Mouse (Mus musculus) hindbrain, embryonic 13.5 days (tissue): ENCODE data around the gene Mog. TPM values are rescaled to one million over a fixed set of nuclear protein-coding genes. Genes with fewer than 3 reads are reported as not detected.
A peak's percentile ranks its signal among the peaks of the same experiment; 100 is the strongest.

Experiments used
- ATAC-seq: fragments of 200-750 bp; cut with Nextera tagmentation; 2 replicates; pipeline ENCODE4 v1.8.0; 2017; ENCODE audit warnings: moderate TSS enrichment; ENCODE audit not compliant: low FRiP score
- H3K27ac ChIP-seq: fragments of 300-500 bp; sonication (generic); 2 replicates; pipeline ENCODE4 v1.5.1; 2015; ENCODE audit warnings: inconsistent platforms, mild to moderate bottlenecking, moderate library complexity
- H3K27me3 ChIP-seq: fragments of 300-500 bp; sonication (generic); 2 replicates; pipeline ENCODE4 v1.6.1; 2015; ENCODE audit warnings: mild to moderate bottlenecking, inconsistent platforms
- H3K36me3 ChIP-seq: fragments of 300-500 bp; sonication (generic); 2 replicates; pipeline ENCODE4 v1.6.1; 2015; ENCODE audit warnings: mild to moderate bottlenecking, inconsistent platforms
- H3K4me1 ChIP-seq: fragments of 300-500 bp; sonication (generic); replicated peaks from 2 replicates; pipeline ENCODE4 v1.6.1; 2015; ENCODE audit warnings: inconsistent platforms
- H3K4me2 ChIP-seq: fragments of 300-500 bp; sonication (generic); 2 replicates; pipeline ENCODE4 v1.6.1; 2015; ENCODE audit warnings: inconsistent platforms, mild to moderate bottlenecking, moderate library complexity
- H3K4me3 ChIP-seq: fragments of 300-500 bp; sonication (generic); 2 replicates; pipeline ENCODE4 v1.5.1; 2015; ENCODE audit warnings: mild to moderate bottlenecking, inconsistent platforms
- H3K9ac ChIP-seq: fragments of 300-500 bp; sonication (generic); 2 replicates; pipeline ENCODE4 v1.6.1; 2015; ENCODE audit warnings: mild to moderate bottlenecking, inconsistent platforms
- H3K9me3 ChIP-seq: fragments of 300-500 bp; sonication (generic); 2 replicates; pipeline ENCODE4 v1.6.1; 2016; ENCODE audit warnings: inconsistent platforms
- WGBS: fragments of 180-500 bp; shearing (Covaris S2); methylation state at CpG from one replicate; pipeline ENCODE4 v1.1.7; 2015; 5-methylcytosine and 5-hydroxymethylcytosine counted together
- polyA plus RNA-seq: library from polyadenylated mRNA; unstranded; fragments of >200 nt; fragmentation: Nextera tagmentation; extraction: Ambion mirVana; gene quantifications from 2 replicates; pipeline ENCODE4 v1.2.1, GENCODE M21; 2015

The Mog gene
- 1.3 and 2.1 TPM in 2 replicates for polyA plus RNA-seq

DNA sequence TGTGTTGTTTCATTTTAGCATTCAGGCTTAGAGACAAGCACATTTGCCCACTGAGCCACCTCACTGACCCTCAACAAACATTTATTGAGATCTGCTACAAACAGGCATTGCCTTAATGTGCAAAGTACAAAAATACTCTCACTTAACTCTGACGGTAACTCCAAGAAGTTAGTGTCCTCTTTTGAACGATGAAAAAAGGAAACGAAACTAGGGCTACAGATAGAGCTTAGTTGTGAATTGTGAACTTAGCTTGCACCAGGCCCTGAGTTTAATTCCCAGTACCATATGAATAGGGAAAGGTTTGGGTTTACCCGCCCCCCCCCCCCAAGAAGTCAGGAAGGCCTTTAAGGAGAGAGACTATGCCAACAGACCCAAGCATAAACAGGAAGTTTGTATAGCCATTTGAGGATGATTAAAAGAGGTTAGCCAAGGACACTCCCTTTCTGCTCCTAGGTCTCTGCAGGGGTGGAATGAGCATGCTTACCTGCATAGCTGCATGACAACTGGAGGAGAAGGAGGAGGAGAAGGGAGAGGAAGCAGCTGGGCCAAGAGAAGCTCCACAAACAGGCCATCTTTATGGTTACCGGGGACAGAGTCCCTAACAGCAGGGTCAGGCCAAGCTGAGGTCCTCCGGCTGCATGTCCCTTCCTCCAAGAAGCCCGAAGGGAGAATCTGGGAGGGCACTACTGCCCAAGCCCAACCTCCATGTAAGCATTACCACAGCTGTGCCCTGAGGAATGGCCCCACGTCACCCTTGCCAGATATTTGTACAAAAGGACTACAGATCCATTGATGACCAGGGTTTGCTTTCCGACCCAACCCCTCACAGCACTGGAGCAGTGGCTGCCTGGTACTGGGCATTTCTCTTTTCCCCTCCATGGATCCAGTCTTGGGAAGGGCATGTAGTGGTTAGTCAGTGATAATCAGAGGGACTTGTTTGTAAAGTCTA lies at the start of gene Mog:
Gene Mog, minus strand, starts transcription at position 771 of the 949 bp plus-strand sequence.
- no peak within 1 kb of the TSS for H3K9ac ChIP-seq
- H3K4me2 ChIP-seq: no peak within 1 kb of the TSS
- H3K9me3 ChIP-seq: no peaks in the 10 kb centered on the region
- H3K36me3 ChIP-seq: no peaks in the 10 kb centered on the region
- 77% methylated on average over 9 of the region's 9 CpGs for WGBS
- H3K4me1 ChIP-seq: peaks cover 6% of the 10 kb centered on the region; the same call in 1 of the 2 replicates
- H3K27ac ChIP-seq: no peak within 1 kb of the TSS
- no peak for ATAC-seq
- H3K4me3 ChIP-seq: no peak within 1 kb of the TSS
- no peaks in the 10 kb centered on the region for H3K27me3 ChIP-seq

DNA sequence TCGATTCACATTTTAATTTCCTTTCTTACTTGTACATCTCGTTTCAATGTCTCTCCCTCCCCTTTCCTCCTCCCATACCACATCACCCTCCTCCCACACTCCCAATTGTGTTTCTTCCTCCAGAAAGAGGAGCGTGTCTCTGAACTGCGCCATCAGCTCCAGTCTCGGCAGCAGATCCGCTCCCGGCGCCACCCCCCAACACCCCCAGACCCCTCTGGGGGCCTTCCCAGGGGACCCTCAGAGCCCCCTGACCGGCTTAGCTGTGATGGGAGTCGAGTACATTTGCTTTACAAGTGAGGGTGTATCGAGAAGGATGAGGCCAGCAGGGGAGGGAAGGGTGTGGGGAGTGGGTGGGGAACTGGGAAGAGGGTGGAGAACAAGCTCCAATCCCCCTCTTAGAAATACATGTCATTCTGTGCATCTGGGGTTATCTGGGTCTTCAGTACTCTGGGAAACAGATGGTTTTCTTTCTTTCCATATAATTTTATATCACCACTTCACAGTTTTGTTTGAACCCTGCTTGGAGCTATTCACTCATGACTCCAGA lies 49.6 kb upstream of the Mog start:
- H3K27ac ChIP-seq: peak overlapping the region; percentile 59
- no peaks in the 10 kb centered on the region for H3K9me3 ChIP-seq
- no peaks in the 10 kb centered on the region for H3K27me3 ChIP-seq
- 0 out of 2 replicates have a peak, but pooled peaks have one; percentile 23 for ATAC-seq
- H3K9ac ChIP-seq: no peak overlapping the region
- 25% methylated on average over 11 of the region's 11 CpGs for WGBS
- no peak overlapping the region for H3K4me2 ChIP-seq
- H3K36me3 ChIP-seq: peaks cover 91% of the 10 kb centered on the region
- peaks cover 11% of the 10 kb centered on the region; the same call in 1 of the 2 replicates for H3K4me1 ChIP-seq
- no peak overlapping the region for H3K4me3 ChIP-seq

- Histone ChIP-seq H3K9me3 (no peaks in the 10 kb centered on the region), H3K4me1 (peaks cover 11% of the 10 kb centered on the region; the same call in 1 of the 2 replicates), H3K4me3 (no peak overlapping the region), H3K27me3 (no peaks in the 10 kb centered on the region), H3K4me2 (no peak overlapping the region), H3K9ac (peak overlapping the region; percentile 30; the same call in 1 of the 2 replicates), H3K27ac (peak overlapping the region; percentile 4; the same call in 1 of the 2 replicates), H3K36me3 (peaks cover 97% of the 10 kb centered on the region)
- ATAC-seq: peak; percentile 65; the same call in 1 of the 2 replicates
- 44% methylated on average over 12 of the region's 12 CpGs for WGBS
These were observed 49.0 kb upstream of the Mog start for GRCm38 (mm10) chr17:37072080-37072729.

GRCm38 (mm10) chr17:37070121-37070520 lies 46.9 kb upstream of the Mog start:
- H3K4me3 ChIP-seq: no peak overlapping the region
- no peak overlapping the region for H3K9ac ChIP-seq
- peaks cover 98% of the 10 kb centered on the region for H3K36me3 ChIP-seq
- 88% methylated on average over 8 of the region's 8 CpGs for WGBS
- peaks cover 11% of the 10 kb centered on the region; the same call in 1 of the 2 replicates for H3K4me1 ChIP-seq
- no peak overlapping the region for H3K27ac ChIP-seq
- no peak overlapping the region for H3K4me2 ChIP-seq
- H3K9me3 ChIP-seq: no peaks in the 10 kb centered on the region
- no peaks in the 10 kb centered on the region for H3K27me3 ChIP-seq
- ATAC-seq: no peak

DNA sequence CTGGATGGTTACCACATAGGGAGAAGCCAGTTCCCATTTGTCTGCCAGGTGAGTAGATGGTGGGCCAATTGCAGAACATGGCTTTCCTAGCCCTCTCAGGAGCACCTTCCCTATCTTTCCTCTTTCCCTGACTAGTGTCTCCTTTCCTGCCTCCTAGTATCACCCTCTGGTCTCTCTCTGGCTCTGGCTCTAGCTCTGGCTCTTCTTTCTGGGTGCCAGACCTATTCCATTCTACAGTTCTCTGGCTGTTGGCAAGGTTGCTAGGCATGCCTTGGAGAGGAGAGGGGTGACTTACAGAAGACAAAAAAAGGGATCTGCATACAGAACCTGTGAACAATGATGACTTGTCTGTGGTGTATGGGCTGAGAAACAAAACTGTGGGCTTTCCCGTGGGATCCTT lies 44.7 kb upstream of the Mog start:
- Histone ChIP-seq H3K27ac (0 out of 2 replicates have a peak overlapping the region, but pooled peaks have one; percentile 35), H3K36me3 (peaks cover 98% of the 10 kb centered on the region), H3K27me3 (no peaks in the 10 kb centered on the region), H3K4me3 (no peak overlapping the region), H3K9ac (no peak overlapping the region), H3K4me1 (peaks cover 11% of the 10 kb centered on the region; the same call in 1 of the 2 replicates), H3K4me2 (no peak overlapping the region), H3K9me3 (no peaks in the 10 kb centered on the region)
- ATAC-seq: no peak
- 83% methylated on average over 1 of the region's 1 CpGs for WGBS

- Histone ChIP-seq H3K27me3 (no peaks in the 10 kb centered on the region), H3K36me3 (peaks cover 97% of the 10 kb centered on the region), H3K9me3 (no peaks in the 10 kb centered on the region), H3K4me3 (no peak overlapping the region), H3K4me2 (no peak overlapping the region), H3K4me1 (no peaks in the 10 kb centered on the region), H3K27ac (no peak overlapping the region), H3K9ac (no peak overlapping the region)
- ATAC-seq: no peak
- WGBS: 98% methylated on average over 2 of the region's 2 CpGs
These were observed 42.8 kb upstream of the Mog start for GRCm38 (mm10) chr17:37065993-37066392.

DNA sequence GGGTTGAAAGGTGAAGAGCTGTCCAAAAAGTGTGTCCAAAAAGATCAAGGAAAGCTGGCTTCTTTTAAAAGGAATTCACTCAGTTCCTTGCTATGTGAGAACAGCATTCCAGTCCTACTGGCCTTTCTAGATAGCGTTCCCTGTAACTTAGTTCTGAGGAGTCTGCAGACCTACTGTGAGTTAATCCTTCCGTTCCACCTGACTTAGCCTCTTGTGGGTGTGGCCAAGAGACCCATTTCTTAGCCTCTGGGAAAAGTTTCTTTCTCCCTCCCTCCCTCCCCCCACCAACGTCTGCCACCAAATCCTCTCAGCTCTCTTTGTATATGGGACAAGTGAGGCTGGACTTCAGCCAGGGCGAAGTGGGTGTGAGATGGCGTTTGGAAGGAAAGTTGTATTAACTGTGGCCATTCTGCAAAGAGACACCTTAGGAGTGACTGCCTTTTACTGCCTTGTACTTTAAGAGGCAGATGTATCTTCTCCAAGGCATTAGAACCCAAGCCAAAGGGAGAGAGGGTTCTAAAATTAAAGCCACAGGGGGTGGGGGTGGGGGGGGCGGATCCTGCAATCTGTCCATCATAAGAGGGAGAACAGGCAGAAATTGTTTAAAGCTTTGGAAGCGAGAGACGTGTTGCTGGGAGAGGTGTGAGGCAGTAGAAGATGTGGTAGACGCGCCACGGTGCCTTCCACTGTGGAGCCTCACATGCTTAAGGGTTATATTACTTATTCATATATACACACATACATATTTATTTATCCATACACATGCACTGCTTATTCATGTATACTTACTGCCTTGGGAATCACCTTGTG lies 40.7 kb upstream of the Mog start:
- peaks cover 94% of the 10 kb centered on the region for H3K36me3 ChIP-seq
- ATAC-seq: no peak
- H3K4me1 ChIP-seq: no peaks in the 10 kb centered on the region
- no peak overlapping the region for H3K9ac ChIP-seq
- H3K9me3 ChIP-seq: no peaks in the 10 kb centered on the region
- H3K4me2 ChIP-seq: no peak overlapping the region
- 73% methylated on average over 11 of the region's 11 CpGs for WGBS
- H3K27ac ChIP-seq: no peak overlapping the region
- no peaks in the 10 kb centered on the region for H3K27me3 ChIP-seq
- H3K4me3 ChIP-seq: no peak overlapping the region

GRCm38 (mm10) chr17:37063063-37063462 lies 39.9 kb upstream of the Mog start:
- Histone ChIP-seq H3K27me3 (no peaks in the 10 kb centered on the region), H3K4me1 (no peaks in the 10 kb centered on the region), H3K9me3 (no peaks in the 10 kb centered on the region), H3K36me3 (peaks cover 94% of the 10 kb centered on the region), H3K27ac (no peak overlapping the region), H3K4me2 (no peak overlapping the region), H3K9ac (no peak overlapping the region), H3K4me3 (no peak overlapping the region)
- 80% methylated on average over 10 of the region's 10 CpGs for WGBS
- no peak for ATAC-seq

- H3K36me3 ChIP-seq: peaks cover 90% of the 10 kb centered on the region
- H3K9me3 ChIP-seq: no peaks in the 10 kb centered on the region
- H3K4me1 ChIP-seq: no peaks in the 10 kb centered on the region
- H3K9ac ChIP-seq: no peak overlapping the region
- 87% methylated on average over 10 of the region's 10 CpGs for WGBS
- H3K4me2 ChIP-seq: no peak overlapping the region
- ATAC-seq: no peak
- no peak overlapping the region for H3K27ac ChIP-seq
- H3K4me3 ChIP-seq: no peak overlapping the region
- no peaks in the 10 kb centered on the region for H3K27me3 ChIP-seq
These were observed 39.0 kb upstream of the Mog start for GRCm38 (mm10) chr17:37062101-37062641.

GRCm38 (mm10) chr17:37061435-37061834 lies 38.2 kb upstream of the Mog start:
- no peak overlapping the region for H3K27ac ChIP-seq
- no peak overlapping the region for H3K4me2 ChIP-seq
- no peak overlapping the region for H3K9ac ChIP-seq
- H3K4me3 ChIP-seq: no peak overlapping the region
- H3K4me1 ChIP-seq: peaks cover 5% of the 10 kb centered on the region; the same call in 1 of the 2 replicates
- peaks cover 89% of the 10 kb centered on the region for H3K36me3 ChIP-seq
- H3K9me3 ChIP-seq: no peaks in the 10 kb centered on the region
- H3K27me3 ChIP-seq: no peaks in the 10 kb centered on the region
- no peak for ATAC-seq
- WGBS: 65% methylated on average over 3 of the region's 3 CpGs

- Histone ChIP-seq H3K4me3 (no peak overlapping the region), H3K27me3 (no peaks in the 10 kb centered on the region), H3K9ac (no peak overlapping the region), H3K4me1 (peaks cover 24% of the 10 kb centered on the region), H3K27ac (no peak overlapping the region), H3K4me2 (no peak overlapping the region), H3K9me3 (no peaks in the 10 kb centered on the region), H3K36me3 (peaks cover 78% of the 10 kb centered on the region)
- ATAC-seq: no peak
- WGBS: 73% methylated on average over 6 of the region's 6 CpGs
These were observed 33.8 kb upstream of the Mog start for GRCm38 (mm10) chr17:37056957-37057356.
